Mouse (Mus musculus) layer of hippocampus, adult 9-10 months (tissue): ENCODE results near the gene Lrrc10b.

Experiments
- DNase-seq: peaks from one replicate; pipeline ENCODE4 v3.0.0; 2022; ENCODE audit warnings: low spot score

The Lrrc10b gene

DNA sequence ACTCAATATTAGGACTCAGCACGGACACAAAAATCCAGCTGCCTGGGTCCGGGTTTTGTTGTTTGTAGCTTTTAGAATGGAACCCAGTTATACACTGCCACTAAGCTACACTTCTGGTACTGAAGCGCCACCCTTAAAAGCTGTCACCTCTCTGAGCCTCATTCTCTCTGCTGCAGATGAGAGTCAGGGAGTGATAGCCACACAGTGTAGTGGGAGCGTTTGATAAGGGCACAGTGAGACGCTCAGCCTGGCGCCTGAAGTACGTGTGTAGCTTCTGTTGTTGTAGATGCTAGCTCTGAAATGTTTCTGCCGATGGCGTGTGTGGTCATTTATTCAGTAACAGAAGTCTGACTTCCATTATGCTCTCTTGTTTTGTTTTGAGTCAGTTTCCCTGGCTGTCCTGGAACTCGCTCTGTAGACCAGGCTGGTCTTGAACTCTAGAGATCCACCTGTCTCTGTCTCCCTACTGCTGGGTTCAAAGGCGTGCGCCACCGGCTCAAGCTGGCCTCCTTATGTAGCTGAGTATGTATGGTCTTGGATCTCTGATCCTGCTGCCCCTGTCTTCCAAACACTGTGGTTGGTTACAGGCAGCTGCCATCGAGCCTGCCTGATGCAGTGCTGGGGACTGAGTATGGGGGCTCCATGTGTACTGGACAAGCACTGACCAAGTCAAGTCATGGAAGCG is 12.4 kb downstream of the Lrrc10b start:
- no peak for DNase-seq

DNA sequence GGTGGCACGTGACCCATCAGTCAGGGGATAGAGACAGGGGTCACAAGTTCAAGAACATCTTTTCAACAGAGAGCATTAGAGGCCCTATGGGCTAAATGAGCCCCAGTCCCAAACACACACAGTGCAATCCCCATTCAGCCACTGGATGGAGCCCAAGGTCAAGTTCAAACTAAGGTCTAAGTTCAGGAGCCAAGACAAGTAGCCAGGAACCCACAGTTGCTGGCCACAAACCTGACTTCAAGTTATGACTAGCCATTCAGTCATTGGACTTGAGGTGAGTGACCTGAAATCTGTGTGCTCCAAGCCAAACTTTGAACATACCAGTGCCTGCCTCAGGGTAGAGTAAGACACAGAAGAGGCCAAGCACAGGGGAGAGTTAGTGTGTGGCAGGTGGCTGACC is 19.8 kb downstream of the Lrrc10b start:
- DNase-seq: no peak

DNA sequence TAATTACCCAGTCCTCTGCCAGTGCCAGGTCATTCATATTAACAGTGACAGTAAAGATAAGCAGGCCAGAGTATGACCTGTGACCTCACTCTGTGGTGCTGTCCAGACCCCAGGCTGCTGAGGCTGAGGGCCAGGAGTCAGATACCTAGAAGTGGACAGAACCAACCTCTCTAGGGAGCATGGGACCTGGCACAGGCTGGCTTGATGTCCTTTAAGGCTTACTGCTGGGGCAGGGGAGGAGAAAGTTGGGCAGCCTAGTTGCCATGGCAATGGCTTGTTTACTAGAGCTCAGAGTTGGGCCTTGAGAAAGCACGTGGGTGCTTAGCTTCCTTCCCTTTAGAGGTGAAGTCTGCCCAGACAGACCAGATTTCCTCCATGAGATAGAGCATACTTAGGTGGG is 20.5 kb downstream of the Lrrc10b start:
- no peak for DNase-seq

DNA sequence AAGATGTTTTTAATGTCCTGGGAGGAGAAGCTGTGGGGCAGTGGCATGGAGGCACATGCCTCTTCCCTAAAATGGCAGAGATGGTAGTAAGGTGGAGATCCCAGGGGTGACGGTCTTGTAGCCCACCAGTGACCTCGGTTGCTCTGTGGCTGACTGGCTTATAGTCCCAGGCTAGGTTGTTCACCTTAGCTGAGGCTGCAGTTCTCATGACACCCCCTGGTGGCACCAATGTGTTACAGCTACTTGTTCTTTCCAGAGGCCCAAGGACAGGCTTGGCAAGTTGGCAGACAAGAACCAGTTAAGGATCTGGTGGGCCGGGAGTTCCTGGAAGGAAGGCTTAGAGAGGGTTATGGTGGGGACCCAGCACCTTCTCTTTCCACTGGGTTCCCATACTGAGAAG is 21.4 kb downstream of the Lrrc10b start:
- no peak for DNase-seq

DNA sequence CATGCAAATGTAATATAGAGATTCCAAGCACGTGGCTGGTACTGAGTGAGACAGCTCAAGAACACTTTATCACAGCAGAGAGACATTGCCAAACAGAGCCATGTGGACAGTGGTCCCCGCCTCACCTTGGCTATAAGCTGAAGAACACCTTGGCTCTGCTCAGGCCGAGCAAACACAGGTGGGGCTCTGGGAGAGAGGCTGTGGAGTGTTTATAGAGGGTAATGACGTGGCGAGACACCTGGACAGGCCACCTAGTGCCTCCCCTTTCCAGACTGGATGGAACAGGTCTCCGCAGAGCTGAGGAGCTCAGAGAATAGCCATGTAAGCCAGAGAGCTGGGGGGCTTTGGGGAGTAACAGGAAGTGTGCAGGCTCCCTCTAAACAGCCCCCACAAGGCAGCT is 22.3 kb downstream of the Lrrc10b start:
- DNase-seq: no peak

DNA sequence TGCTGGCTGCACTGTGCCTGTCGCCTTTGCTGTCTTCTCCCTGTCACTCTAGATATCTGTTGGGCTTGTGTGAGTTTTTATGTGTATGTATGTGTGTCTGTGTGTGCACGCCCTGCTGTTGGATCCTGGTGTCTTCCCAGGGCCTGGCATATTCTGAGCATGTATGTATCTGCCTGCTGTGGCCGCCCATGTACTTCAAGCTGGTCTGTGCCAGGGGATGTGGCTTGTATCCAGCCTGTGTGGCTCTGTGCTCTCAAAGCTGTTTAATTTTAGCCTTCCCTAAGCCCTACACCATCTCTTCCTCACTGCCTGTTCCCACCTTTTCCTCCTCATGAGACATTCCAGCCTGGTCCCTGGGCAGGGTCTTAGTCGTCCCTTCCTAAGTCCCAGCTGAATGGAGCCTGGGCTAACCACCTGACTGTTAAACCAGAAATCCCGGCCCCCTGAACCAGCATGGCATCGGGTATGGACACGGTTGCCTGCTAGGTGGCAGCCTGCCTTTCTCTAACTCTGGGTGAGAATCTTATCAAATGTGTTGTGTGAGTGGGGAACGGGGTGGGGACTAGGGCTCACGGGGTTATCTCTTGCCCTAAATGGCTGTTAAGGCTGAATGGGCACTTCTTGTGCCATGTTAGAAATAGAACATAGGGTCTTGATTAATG is 23.3 kb downstream of the Lrrc10b start:
- DNase-seq: no peak

DNA sequence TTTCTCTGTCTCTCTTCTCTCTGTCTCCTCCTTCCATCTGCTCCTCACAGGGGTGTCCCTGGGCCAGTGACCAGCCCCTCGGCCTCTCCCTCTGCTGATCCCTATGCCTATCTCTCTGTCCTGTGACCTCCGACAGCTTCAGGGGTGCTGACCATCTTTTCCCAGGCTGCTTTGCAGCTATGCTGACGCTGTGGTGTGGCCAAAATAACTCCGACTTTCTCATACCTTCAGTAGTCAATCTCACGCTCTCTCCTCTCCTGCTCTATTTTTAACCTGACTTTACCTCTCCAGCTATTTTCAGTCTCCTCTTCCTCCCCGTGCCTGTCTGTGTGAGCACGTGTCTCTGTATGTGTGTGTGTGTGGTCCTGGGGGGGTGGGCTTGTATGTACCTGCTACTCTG is 24.0 kb downstream of the Lrrc10b start:
- DNase-seq: no peak

DNA sequence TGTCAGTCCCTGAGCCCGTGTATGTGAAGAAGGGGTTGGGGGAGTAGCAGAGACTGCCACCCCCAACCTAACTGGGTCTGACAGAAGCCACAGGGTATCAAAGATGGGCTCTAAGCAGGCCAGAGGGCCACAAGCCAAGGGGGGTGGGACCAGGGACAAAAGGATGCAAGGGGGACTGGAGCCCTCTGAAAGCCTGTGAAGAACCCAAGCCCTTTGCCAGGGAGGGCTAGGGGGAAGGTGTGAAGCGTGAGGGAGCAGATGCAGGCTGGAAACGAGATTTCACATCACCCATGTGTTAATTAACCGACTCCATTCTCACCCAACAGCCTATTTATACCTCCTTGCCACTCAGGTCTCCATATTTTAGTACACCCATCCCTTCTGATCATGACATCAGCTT is 25.4 kb downstream of the Lrrc10b start:
- DNase-seq: no peak

DNA sequence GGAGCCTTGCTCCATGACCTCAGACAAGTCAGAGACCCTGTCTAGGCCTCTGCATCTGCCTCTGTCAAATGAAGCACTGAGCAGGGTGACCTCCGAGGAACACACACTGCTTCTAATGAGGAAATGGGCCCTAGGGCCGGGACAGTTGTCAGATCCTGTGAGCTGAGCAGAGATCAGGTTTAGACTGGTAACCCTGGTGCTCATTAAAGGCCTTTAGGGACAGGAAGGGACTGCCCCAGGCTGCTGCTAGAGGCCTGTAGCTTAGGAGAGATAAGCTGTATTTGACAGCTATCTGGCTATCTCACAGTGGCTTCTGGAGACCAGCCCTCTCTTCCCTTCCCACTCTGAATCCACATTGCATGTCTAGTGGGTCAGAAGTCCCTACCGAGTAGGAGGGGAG is 25.9 kb downstream of the Lrrc10b start:
- DNase-seq: no peak

DNA sequence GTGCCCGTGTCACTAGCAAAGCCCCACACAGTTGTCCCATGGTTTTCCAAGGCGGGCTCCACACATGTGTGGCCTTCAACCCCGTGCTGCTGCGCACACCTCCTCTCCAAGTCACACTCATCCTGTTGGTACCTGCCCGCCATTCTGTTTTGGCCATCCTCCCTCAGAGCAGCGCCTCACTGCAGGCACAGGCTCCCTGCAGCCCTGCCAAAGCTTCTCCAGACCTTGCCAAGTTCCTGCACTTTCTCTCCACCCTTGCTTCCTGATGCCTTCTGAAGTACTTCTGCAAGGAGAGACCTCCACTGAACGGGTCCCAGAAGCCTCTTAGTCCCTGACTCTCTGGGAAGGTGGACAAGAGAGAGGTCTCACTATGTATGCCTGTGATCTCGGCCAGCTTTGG is 27.9 kb downstream of the Lrrc10b start:
- no peak for DNase-seq

DNA sequence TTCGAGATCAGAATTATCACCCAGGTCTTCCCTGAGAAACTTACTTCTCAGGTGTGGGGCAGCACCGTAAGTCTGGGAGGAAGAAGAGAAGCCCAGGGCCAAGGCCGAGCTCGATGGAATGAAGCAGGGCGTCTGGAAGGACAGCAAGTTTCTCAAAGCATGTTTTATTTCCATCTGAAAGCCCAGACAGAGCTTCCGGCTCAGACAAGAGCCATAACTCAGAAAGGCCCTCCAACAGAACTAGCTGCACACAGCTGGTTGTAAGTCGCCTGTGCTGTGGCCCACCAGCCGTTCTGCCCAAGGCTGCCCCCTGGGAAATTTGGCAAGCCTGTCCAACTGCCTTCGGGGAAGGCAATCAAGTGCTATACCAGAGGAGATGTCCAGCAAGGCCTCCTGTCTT is 29.8 kb downstream of the Lrrc10b start:
- no peak for DNase-seq

DNA sequence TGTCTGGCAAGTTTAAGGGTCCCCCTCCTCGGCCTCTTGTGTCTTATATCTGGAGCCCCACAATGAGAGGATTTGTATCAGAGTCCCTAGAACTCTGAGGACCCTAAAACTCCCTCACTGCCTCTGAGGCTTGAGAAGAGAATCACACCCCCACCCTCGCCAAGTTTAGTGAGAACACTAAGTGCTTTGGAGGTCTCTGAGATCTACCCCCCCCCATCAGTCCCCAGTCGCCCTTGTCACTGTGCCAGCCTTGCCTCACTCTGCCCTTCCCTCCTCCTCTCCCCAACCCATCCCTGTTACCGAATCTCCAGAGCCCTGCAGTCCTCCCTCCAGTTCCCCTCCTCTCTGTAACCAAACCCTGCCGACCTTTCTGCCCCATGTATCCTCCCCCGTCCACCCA is 30.5 kb downstream of the Lrrc10b start:
- no peak for DNase-seq

DNA sequence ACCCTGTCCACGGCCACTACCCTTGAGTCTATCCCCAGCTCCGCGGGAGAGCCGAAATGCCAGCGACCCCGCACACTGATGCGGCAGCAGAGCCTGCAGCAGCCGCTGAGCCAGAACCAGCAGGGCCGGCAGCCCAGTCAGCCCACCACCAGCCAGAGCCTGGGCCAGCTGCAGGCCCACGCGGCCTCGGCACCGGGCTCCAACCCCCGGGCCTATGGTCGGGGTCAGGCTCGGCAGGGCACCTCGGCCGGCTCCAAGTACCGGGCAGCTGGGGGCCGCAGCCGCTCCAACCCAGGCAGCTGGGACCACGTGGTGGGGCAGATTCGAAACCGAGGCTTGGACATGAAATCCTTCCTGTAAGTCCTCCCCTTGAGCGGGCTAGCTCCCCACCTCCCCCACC is 31.0 kb downstream of the Lrrc10b start:
- DNase-seq: no peak

DNA sequence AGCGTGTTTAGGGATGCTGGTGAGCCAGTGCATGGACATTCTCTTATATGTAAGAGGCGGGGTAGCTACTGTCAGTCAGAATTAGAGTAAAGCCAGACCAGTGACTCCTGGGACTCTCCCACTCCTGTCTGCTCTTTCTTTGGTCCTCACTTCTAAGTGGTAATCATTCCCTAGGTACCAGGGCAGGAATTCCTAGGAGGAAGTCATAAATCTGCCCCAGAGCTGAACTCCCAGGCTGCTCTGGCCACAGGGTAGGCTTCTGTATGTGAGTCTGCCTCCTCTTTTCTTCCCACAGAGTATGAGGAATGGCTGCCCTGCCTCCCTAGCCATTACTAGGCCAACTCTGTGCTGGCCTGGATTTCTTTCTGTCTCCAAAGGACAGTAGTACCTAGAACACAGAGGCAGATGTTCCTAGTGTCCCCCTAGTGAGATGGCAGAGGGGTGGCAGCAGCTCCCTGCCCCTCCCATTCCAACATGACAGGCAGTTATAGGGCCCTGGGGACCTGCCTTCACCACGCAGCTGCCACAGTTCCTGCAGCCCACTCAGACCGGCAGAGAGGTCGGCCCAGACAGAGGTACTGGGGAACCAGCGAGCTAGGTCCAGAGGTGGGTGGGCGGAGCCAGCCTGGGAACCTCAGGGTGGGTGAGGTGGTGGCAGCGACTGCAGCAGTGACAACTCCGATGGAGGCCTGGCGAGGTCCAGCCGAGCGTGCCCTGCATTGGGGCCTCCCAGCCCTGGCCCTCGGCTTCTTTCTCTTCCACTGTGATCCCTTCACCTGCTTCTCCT is 31.6 kb downstream of the Lrrc10b start:
- no peak for DNase-seq

DNA sequence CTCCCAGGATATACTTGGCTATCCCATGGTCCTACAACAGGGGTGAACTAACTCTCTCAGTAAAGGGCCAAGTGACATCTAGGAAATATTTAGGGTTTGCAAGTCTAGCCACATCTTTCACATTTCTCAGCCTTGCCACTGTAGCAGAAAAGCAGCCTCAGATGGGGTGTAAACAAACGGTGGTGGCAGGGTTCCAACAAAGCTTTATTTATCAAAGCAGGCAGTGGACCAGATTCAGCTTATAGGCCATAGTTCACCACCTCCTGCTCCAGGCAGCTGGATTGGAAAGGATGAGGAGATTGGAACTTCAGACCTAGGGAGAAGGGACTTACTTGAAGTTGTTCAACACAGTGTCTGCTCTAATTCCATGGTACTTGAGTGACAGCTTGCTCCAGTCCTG is 32.5 kb downstream of the Lrrc10b start:
- DNase-seq: no peak

DNA sequence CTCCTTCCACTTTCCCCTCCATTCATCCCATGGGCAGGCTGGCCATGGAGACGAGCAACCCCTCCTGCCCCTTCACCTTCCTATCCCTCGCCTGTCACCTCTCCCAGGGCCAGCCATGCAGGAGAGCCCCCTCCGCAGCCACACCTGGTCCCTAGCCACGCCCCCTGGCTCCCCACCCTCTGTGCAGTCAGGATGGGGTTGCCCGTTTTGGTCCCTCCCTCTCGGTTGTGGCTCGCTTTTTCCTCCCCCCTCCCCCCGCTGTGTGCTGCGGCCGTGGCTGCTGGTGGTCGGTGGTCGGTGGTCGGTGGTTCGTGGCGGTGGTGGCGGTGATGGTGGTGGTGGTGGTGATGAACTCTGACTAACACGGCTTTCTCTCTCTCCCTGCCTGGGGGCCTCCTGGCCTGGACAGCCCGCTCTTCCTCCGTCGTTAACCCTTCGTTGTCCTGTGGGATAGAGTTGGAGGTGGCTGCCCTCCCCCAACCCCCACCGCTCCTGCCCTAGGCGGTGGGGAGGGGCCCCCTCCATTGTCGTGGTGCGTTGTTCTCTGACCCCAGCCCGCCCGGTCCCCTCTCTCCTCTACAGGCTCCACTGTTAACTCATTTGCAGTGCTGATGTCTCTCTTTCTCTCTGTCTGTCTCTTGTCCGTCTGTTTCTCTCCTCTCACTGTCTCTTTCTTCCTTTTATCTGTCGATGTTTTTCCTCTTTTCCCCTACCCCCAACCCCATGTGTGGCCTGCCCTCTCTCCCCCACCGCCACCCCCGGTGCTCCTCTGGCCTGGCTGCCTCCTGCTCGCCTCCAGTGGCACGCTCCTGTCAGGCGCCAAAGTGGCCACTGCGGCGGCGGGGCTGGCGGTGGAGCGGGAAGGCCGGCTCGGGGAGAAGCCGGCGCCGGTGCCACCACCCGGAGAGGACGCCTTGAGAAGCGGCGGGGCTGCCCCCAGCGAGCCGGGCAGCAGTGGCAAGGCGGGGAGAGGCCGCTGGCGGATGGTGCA is 35.0 kb downstream of the Lrrc10b start:
- no peak for DNase-seq

DNA sequence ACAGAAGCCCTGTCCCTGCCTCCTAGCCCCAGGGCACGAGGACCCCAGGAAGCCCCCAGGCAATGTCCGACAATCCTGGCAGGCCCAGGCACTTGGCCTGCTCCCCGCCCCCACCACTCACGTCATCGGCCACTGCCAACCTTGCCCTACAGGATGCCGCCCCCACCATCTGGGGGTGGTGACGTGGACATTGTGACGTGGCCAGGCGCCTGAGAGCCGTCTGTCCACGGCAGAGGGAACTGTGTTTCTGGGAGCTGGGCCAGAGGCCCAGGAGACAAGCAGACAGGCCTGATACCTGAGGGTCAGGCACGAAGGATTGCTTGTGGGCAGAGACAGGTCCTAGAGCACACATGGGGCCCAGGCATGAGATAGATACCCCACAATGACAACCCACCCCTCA is 39.8 kb downstream of the Lrrc10b start:
- DNase-seq: no peak

DNA sequence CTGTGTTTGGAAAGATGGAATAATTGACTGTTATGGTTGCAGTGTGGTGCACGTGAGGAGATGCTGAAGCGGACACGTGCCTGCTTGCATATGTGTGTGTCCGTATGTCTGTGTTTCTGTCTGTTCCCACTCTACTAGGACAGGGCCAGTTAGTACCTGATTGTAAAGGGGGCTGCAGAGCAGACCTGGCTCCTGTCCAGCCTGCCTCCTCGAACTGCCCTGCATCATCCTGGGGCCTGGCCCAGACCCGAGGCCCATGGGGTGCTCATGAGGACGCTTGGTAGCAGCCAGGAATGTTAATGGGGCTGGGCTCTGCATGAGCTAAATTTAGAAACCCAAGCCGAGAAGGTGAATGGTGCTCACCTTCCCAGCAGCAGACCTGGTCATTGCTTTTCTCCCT is 40.4 kb downstream of the Lrrc10b start:
- no peak for DNase-seq

DNA sequence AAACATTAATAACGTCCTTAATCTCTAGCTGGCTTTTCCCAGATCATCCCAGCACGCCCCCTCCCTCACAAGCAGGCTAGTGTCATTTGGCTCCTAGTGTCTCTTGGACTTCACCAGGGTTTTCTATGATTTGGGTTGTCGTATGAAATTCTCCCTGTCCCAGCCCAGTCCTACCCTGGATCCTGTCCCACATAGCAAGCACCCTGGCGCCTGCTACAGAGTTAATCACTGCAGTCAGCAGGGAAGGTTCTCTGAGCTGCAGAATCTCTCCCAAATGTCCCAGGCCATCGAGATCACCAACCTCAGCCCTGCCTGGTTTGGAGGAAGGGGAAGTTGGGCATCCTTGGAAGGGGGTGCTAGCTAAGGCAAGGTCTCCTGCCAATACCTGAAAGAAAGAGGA is 41.8 kb downstream of the Lrrc10b start:
- DNase-seq: no peak

DNA sequence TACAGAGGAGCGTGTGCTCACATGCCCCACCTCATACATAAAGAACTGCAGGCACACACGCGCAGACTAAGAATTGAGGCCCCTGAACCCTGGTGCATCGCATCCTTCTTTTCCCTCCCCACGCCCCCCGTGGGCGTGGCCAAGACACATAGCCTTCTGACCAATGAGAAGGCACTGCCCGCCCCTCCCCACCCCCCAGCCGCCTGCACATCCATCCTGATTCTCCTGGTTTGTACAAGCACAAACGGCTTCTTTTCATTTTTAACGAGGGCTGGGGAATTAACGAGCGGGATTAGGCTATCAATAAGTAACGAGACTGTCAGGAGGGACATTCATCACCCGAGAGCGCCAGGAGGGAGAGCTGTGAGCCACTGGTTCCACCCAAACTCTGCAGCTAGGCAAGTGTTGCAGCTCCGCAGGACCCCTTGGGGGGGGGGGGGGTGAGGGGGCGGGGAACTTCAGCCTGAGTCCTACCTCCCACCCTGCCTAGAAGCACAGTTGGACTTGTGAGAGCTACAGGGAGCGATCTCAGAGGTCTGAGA is 43.5 kb downstream of the Lrrc10b start:
- no peak for DNase-seq
